In the genomic region with DNA sequence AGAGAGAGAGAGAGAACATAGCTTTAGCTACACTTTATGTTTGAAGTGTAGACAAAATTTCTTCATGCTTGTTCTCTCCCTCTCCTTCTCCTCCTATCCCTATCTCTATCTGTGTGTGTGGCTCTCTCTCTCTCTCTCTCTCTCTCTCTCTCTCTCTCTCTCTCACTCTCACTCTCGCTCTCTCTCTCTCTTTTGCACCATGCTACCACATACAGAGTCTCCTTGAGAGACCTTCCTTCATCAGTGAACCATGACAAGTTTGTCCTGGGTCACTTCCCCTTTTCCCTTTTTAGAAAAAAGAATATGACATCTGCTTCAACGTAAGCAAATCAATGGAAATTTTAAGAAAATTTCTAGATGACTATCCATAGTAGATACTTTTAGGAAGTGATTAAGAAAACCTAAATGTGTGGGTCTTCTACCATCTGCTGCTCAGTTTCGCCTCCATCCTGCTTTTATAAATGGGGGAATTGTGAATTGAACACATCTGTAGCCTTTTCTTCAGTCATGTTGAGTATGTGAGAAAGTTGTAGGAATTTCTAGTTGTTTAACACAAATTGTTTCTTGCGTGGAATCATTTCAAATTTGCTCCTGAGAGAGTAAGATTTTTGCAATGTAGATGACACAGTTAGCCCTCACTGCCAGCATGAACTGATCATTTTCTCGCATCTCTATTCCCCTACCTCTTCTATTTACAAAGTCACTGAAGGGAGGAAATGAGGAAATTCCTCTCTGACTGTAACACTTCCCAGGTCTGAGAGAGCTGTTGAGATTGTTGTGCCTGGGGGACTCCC, we compare ENCODE assay signal across 1 mouse cellular context.
TF ChIP-seq lines count a peak whose summit lies in the region.

No protein-coding gene starts in this region.

TF ChIP-seq in CH12.LX, 34 proteins besides CTCF, POLR2A, EP300 and RAD21 (continued from another document):
- peak; percentile 80; the same call in 1 of the 2 replicates for TF ChIP-seq CHD2 (IDR thresholded peaks at IDR 0.05; ENCODE audit: low read length)
